Mouse (Mus musculus): ENCODE results near the gene Gnl3l.

The Gnl3l gene

GRCm38 (mm10) chrX:151016938-151017877 is at the start of gene Gnl3l:
Gene Gnl3l, minus strand, starts transcription at chrX:151017322.
- peak; percentile 91 for DNase-seq

DNA sequence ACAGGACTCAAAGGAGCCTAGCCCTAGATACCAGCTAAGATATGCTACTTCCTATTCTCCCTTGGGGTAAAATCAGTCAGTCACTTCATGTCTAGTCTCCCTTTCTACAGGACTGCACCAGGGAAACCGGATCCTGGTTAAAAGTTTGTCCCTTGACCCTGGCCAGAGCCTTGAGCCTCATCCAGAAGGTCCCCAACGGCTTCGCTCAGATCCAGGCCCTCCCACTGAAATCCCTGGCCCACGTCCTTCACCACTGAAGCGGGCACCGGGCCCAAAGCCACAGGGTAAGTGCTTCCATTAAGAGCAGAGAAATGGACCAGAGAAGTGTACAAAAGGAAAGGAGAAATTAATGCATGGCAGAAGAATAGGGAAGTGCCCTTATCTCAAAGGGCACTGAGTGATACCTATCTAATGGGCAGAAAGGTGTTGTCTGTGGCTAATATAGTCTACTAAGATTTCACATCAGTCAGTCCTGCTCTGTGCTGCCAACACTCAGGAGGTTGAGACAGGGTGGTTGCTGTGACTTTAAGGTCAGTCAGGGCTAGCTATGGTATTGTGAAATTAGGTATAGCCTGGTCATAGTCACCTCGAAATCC is 49.0 kb upstream of the Gnl3l start:
- no peak for DNase-seq

DNA sequence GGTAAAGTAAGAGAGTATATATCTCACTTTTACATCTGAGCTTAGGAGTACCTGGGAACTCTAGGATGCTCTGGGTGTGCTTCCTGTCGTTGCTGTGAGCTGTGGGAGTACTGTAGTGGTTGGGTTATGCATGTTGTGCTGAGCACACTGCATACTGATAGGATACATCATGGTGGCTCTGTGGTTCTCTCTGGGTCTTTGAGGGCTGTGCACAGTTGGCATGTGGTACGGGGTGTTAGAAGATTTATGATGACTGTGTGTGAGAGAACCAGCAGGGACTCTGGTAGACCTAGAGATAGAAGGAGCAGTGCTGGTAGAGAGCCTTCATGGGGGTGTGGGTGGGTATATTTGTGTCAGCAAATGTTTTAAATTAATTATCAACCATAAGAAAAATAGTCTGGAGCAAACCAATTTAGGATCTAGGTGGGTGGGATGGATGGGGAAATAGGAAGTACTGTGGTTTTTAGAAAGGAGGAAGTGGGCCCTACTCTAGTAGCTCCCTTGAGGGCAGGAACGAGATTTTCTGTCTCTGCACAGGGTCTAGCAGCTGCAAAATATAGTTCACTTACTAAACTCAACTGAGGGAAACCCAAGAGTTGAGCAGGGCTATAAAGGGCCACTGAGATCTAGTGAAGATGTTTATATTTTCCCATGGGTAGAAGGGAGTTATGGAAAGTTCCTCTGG is 44.6 kb upstream of the Gnl3l start:
- DNase-seq, result no peak

DNA sequence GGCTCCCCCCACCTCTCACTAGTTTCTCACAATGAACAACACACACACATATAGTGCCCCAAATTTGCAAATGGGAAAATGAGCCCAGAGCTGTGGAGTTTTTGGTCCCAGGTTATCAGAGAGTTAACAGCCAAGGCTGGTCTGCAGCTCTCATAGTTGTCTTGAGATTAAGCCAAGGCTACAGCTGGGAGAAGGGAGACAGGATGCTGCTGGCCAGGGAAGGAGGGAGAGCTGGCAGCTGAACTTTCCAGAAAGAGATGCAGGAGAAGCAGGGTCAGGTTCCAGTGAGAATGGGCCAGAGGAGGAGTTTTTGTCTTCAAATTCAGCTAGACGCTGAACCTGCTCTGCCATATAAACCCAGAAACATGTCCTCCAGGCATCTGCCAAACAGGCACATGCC is 42.2 kb upstream of the Gnl3l start:
- no peak for DNase-seq

- DNase-seq, result no peak
Observed at GRCm38 (mm10) chrX:151055559-151055958, 38.4 kb upstream of the Gnl3l start.

DNA sequence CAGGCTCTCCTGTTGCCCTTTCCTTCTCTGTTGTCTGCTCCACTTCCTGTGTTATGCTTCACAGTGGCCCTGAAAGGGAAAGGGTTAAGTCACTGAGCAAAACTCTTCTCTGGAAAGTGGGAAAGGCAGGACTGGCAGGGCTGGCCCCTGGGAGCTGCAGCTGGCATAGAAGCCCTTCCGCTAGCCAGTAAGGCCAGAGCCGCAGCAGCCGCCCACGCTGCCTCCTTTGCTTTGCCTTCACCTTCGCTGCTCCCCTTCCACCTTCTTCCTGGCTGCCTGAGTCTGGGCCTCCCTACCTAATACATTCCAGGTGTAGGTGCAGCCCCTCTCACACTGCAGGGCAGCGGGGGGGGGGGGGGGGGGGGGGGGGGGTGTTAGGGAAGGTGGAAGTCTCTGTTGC is 37.4 kb upstream of the Gnl3l start:
- DNase-seq, result no peak

- peak; percentile 27 for DNase-seq
Observed at GRCm38 (mm10) chrX:151050337-151050736, 33.2 kb upstream of the Gnl3l start.

GRCm38 (mm10) chrX:151049661-151050215 is 32.6 kb upstream of the Gnl3l start:
- DNase-seq, result no peak

- DNase-seq, result no peak
Observed at GRCm38 (mm10) chrX:151047431-151048058, 30.4 kb upstream of the Gnl3l start.

DNA sequence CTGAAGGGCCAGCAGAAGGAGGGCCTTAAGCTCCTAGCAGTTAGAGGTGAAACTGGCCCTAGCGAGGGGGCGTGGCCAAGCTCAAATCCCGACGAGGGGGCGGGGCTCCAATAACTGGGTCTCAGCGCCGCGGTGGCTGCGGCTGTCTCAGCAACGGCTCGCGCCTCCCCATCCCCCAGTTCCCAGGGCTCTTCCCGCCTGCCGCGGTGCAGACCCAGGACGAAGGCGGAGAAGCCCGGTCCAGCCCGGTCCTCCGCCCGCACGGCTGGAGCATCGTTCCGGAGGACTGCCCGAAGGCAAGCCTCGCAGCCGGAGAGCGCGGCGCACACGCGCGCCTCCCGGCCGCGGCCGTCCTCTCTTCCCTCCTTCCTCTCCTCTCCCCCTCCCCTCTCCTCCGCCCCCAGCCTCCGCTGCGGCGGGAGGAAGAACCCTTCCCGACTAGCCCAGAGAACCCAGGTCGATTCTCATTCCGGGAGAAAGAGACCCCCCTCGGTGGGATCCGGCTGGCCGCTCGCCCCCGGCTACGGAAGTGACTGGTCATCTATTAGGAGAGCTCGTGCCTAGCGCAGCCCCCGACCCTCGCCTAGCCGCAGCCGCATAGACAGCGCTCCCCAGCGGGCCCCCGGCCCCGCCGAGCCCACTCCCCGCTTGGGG is 29.8 kb upstream of the Gnl3l start:
- DNase-seq, result peak; percentile 68

DNA sequence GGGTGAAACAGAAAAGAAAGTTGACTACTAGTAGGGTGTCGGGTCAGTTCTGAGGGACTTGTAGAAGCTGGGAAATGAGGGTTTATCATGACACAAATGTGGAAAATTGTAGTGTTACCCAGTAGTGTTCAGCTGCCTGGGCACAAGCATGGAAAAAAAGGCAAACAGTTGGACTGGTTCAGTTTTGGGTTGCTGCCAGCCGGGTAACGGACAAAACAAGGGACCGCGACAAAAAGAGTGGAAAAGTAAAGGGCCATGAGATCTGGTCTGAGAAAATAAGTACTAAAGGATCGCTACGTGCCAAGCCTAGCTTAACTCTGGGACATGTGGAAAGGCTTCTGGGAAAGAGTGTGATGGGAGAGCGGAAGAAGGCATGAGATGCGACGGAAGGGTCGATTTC is 29.2 kb upstream of the Gnl3l start:
- no peak for DNase-seq

GRCm38 (mm10) chrX:151045850-151046249 is 28.7 kb upstream of the Gnl3l start, which contains the start of gene Fgd1:
Gene Fgd1, plus strand, starts transcription at chrX:151046150.
- no peak for DNase-seq

DNA sequence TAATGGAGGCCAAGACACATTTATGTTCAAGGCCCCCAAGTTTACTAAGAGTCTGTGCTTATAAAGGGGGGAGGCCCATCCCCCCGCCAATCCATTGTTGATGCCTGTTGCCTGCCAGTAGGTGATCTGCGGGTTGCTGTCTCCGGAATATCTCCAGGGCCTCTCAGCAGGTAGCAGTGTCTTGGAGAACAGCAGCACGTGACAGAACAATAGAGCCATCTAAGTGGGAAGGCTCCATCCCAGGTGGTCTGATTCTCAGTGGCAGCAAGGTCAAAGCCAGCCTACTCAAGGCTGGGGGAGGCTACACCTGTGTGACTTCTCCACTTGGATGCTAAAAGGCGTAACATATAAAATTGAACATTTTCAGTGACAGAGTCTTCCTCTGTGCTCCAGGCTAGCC is 24.1 kb upstream of the Gnl3l start:
- DNase-seq, result no peak

- DNase-seq, result no peak
Observed at GRCm38 (mm10) chrX:151031400-151031799, 14.3 kb upstream of the Gnl3l start.

DNA sequence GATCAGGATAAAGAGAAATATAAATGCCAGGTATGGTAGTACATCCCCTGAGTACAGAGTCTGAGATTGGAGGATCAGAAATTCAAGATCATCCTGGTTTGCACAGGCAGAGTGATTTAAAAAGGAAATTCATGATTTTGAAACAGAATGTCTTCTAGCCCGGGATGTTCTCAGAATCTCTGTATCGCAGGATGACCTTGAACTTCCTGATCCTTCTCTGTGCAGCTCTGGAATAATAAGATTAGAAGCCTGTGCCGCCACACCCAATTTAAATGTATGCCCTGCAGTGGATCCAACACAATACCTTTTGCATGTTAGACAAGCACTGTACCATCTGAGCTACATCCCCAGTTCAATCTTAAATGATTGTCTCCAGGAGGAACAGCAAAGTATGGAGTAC is 1.7 kb upstream of the Gnl3l start:
- no peak for DNase-seq

DNA sequence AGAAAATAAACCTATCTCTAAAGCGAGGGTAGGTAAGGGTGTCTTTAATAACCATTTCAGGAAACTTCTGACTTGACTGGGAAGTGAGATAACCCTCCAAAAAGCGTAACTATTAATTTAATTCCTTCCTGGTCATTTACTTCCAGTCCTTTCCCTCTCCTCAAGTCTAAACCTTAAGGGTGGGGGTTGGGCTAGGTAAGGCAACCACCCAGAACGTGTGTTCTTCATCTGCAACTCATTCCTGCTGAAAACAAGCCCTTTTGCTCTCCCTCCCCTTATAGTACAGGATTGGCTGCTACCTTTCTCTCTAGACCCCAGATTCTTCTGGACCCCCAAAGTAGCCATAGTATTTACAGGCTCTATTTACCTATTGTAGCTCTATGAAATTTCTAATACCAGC is 775 bp upstream of the Gnl3l start:
- DNase-seq, result no peak

DNA sequence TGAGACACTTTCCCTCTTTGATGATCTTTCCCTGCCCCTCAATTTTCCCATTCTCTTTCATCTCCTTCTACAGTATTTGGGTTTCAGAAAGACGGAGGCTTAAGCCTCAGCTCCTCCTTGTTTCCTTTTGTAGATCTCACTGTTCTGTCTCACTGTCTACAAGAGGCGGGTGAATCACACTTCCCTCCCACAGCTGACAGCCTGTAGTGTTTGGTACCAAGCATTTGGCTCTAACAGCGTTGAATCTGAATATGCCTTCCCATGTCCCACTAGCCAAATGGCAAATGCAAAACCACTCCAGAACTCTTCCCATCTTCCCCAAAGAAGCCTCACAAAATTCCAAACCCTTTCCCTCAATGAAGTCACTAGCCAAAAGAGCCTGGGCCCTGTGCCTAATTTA is 20.3 kb downstream of the Gnl3l start:
- DNase-seq, result peak; percentile 36

GRCm38 (mm10) chrX:150981621-150982020 is 35.5 kb downstream of the Gnl3l start:
- DNase-seq, result no peak

DNA sequence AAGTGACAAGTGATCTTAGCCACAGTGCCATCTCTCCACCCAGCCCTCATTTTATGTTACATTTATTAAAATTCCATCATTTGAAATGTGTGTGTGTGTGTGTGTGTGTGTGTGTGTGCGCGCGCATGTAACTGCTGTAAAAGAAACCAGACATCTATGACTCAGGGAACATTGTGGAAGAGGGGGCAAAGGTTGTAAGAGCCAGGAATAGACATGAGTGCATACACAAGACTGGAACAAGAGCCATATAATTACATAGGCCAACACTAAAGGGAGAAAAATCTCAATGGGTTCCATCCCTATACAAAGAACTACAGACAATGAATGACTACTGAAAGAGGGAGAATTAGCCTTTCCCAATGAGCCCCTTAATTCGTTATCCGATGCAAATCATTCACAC is 41.7 kb downstream of the Gnl3l start:
- no peak for DNase-seq

DNA sequence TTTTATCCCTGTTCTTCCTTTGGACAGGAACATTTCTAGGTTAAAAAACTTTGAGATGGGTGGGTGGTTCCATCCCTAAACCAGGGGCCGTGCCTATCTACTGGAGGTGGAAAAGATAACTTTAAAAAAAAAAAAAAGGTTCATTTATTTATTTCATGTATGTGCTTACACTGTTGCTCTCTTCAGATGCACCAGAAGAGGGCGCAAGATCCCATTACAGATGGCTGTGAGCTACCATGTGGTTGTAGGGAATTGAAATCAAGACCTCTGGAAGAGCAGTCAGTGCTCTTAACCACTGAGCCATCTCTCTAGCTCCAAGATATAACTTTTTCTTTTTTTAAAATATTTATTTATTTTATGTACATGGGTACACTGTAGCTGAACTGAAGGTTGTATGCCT is 54.1 kb downstream of the Gnl3l start:
- no peak for DNase-seq

DNA sequence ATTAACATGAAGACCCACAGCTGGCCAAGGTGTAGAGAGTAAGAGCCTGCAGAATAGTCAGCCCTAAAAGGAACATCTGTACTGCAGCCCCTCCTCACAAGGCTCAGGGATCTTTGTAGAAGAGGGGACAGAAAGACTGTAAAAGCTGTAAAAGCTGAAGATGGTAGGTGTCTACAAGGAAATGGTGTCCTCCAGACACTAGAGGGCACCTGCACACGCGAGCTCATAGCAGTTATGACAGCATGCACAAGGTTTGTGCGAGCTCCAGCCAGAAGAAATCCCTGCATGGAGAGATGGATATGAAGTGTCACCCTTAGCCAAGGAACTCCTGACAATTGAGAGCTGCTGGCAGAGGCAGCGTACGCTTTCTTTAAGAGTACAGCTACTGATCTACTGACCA is 56.4 kb downstream of the Gnl3l start:
- no peak for DNase-seq

GRCm38 (mm10) chrX:150956522-150957300 is 60.4 kb downstream of the Gnl3l start:
- peak; percentile 35 for DNase-seq
